Mouse (Mus musculus): ENCODE measurements around the gene Hmgb1.

DNA sequence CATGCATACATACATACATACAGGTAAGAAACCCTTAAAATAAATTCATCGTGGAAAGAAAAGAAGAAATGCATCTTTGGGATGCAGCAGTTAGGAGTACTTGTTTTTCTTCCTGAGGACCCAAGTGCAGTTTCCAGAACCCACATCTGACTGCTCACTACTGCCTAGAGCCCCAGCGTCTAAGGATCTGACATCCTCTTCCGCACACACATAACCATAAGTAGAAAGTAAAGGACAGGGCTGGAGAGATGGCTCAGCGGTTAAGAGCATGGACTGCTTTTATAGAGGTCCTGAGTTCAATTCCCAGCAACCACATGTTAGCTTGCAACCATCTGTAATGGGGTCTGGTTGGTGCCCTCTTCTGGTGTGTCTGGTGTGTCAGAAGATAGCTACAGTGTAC is 151.9 kb downstream of the Hmgb1 start:
- TF ChIP-seq CTCF (IDR thresholded peaks at IDR 0.05; ENCODE audit: extremely low read depth, insufficient read depth, insufficient read length, insufficient replicate concordance) (no peak), POLR2A (IDR thresholded peaks at IDR 0.05; ENCODE audit: low read depth, low read length) (no peak)
